Comparison of ENCODE assay signal across 18 mouse cellular contexts in the genomic region with DNA sequence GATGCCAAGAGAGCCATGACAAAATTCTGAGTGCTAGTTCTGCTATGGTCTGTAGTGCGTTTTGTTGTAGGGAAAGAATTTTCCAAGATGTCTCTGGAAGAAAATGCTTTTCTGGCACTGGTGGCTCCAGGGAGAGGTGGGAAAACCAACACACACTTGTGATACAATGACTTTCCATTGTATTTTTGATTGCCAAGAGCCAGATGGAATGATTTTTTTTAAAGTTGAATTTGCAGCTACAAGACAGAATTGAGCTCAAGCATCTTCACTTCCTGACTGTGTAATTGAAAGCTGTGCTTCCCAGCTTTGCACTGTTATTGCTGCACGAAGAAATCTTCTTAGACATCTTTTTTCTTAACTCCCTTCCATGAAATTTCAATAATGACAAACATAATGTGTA.
"Had no signal": no experiment of that assay in that cellular context is flagged by ENCODE, and none has a peak within 500 bp of the region (broad histone marks: within the 10 kb centered on the region; RNA-seq: fewer than 3 reads in every experiment).

No protein-coding gene starts in this region.

- H3K27ac ChIP-seq: left cerebral cortex, adult 2 months; limb, embryonic 12.5 days; liver, embryonic 13.5 days; lung, embryonic 15.5 days; macrophage; neural tube, embryonic 13.5 days had no signal

- H3K36me3 ChIP-seq: limb, embryonic 12.5 days; liver, embryonic 13.5 days; lung, embryonic 15.5 days; neural tube, embryonic 13.5 days had no signal

- H3K4me1 ChIP-seq: limb, embryonic 12.5 days; liver, embryonic 13.5 days; lung, embryonic 15.5 days; megakaryocyte, embryonic 14.5 days; neural tube, embryonic 13.5 days had no signal

- H3K9ac ChIP-seq: limb, embryonic 12.5 days; liver, embryonic 13.5 days; liver, postnatal 0 days; lung, embryonic 15.5 days; neural tube, embryonic 13.5 days had no signal

- H3K4me3 ChIP-seq: left cerebral cortex, adult 2 months; limb, embryonic 12.5 days; liver, embryonic 13.5 days; lung, embryonic 15.5 days; megakaryocyte, embryonic 14.5 days; neural tube, embryonic 13.5 days had no signal

- DNase-seq: kidney, adult 11 months; kidney, postnatal 10 days; kidney, postnatal 4 days; liver; liver, embryonic 13.5 days; liver, postnatal 0 days; lung, postnatal 14 days; retina, postnatal 1 day; thymus, adult 2 months; thymus, postnatal 25 days had no signal

- H3K27me3 ChIP-seq: limb, embryonic 12.5 days; liver, embryonic 13.5 days; lung, embryonic 15.5 days; megakaryocyte, embryonic 14.5 days; neural tube, embryonic 13.5 days had no signal

- H3K9me3 ChIP-seq: limb, embryonic 12.5 days; liver, embryonic 13.5 days; lung, embryonic 15.5 days; megakaryocyte, embryonic 14.5 days; neural tube, embryonic 13.5 days had no signal

- H3K4me2 ChIP-seq: limb, embryonic 12.5 days; liver, embryonic 13.5 days; lung, embryonic 15.5 days; midbrain, embryonic 11.5 days; neural tube, embryonic 13.5 days had no signal

- ATAC-seq: liver, postnatal 0 days; midbrain, embryonic 16.5 days had no signal
